Mouse (Mus musculus) B cell, adult 62 days (primary cell): ENCODE results near the gene Vgll3. TPM values are rescaled to one million over a fixed set of nuclear protein-coding genes. Genes with fewer than 3 reads are reported as not detected.

Experiments used
- total RNA-seq: library from RNA; stranded (reverse); gene quantifications from 4 replicates; pipeline ENCODE4 v1.2.4, GENCODE M21; 2023

The Vgll3 gene
- total RNA-seq, result not detected in 4 replicates

DNA sequence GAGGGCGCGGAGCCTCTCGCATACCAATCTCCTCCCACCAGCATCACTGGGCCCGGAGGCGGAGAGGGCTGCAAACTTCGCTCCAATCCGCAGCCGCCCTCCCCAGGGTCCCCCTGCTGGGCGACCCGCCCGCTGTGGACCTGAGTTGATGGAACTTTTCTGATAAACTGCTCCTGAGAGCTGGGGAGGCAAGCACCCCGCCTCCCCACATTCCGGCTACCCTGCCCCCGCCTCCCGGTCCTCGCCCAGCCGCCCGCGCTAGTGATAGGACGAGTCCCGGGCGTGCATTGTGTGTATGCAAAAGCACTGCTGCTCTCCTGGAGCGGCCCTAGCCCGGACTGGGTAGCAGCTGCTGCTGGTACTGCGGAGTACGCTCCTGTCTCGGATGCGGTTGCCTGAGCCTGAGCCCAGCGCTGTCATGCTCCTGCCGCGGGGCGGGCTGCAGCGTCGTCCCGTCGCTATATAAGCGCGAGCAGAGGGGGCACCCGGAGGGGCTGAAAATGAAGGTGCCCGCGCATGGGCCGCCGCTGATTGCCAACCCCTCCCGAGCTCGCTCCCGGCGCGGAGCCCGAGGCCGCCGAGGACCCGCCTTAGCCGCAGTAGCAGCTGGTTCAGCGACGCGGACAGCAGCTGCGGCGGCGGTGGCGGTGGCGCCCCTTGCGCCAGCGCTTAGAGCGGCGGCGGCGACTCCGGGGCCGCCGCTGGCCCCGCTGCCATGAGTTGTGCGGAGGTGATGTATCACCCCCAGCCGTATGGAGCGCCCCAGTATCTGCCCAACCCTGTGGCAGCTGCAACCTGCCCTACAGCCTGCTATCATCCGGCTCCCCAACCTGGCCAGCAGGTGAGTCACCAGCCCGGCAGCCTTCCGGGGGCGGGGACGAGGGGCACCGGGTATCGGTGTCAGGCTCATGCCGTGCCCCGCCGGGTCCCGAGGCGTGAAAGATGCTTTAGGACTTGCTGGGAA lies at the start of gene Vgll3:
Gene Vgll3 (plus strand): TSS at position 340 of the 964 bp plus-strand sequence.

